11 mouse cellular contexts compared by ENCODE assay signal in the genomic region with DNA sequence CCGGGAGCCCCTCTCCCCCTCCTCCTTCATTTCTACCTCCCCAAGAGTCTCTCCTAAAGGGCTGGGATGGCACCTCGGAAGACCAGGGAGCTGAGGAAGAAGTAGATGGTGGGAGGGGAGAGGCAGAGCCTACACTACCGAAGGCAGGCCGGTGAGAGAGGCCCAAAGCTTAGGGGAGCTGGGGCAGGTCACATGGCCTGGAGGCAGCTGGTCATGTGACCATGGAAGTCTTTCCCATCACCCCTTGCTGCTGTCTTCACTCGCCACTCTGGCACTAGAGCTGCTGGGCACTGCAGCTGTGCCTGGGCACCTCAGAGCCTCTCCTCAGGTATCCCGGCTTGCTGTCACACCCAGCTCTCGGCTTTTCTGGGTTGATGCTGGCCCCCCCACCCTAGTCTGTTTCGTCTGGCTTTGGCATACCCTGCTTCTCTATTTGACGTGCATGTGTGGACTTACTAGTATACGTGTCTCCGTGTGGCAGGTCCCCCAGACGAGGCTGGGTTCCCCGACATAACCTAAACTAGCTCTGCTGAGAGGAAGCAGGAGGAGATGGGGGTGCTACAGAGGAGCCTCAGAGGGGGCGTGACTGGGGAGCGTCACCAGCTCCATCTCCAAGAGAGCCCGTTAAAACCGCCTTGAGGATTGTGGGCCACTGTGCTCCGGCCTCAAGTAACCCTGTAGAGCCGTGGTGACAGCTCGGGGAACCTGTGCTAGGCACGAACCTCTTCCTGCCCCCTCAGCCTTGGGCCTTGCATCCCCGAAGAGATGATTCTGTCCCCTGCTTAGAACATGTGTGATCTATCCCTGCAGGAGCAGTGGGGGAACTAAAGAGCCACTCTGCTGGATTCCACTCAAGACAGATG. TPM values are rescaled to one million over a fixed set of nuclear protein-coding genes. Genes with fewer than 3 reads are reported as not detected.
DNase-seq lines count a peak whose midpoint lies in the region; ATAC-seq and TF ChIP-seq lines count a peak whose summit lies in the region.
"Had no signal": no experiment of that assay in that cellular context is flagged by ENCODE, and none has a peak within 500 bp of the region (broad histone marks: within the 10 kb centered on the region; RNA-seq: fewer than 3 reads in every experiment).

No protein-coding gene starts in this region.

- TF ChIP-seq CTCF in kidney, postnatal 0 days (IDR thresholded peaks at IDR 0.05; ENCODE audit: low read depth), result no peak
- TF ChIP-seq CTCF in testis, adult 2 months (IDR thresholded peaks at IDR 0.05; ENCODE audit: control insufficient read depth, insufficient read depth, insufficient replicate concordance, low read depth, low read length), result no peak

- H3K27me3 ChIP-seq in kidney, postnatal 0 days (ENCODE audit: insufficient read depth, low read length), result no peaks in the 10 kb centered on the region
- no peaks in the 10 kb centered on the region for H3K27me3 ChIP-seq in kidney, embryonic 14.5 days (ENCODE audit: control insufficient read depth, insufficient read depth, low read length)
- H3K27me3 ChIP-seq in testis, adult 2 months (ENCODE audit: control insufficient read depth, insufficient read depth, low read length), result no peaks in the 10 kb centered on the region
- no peaks in the 10 kb centered on the region for H3K27me3 ChIP-seq in liver, embryonic 11.5 days (replicated peaks; ENCODE audit: control insufficient read depth, insufficient read depth, low read length)
- H3K27me3 ChIP-seq: hindbrain, embryonic 15.5 days had no signal

- TF ChIP-seq POLR2A in testis, adult 2 months (IDR thresholded peaks at IDR 0.05; ENCODE audit: control insufficient read depth, low read depth, low read length), result peak; percentile 64; the same call in 1 of the 2 replicates

- H3K9me3 ChIP-seq in kidney, postnatal 0 days (replicated peaks; ENCODE audit: low read length), result no peaks in the 10 kb centered on the region
- no peaks in the 10 kb centered on the region for H3K9me3 ChIP-seq in kidney, embryonic 14.5 days (ENCODE audit: control insufficient read depth, low read length)
- H3K9me3 ChIP-seq in liver, embryonic 11.5 days (ENCODE audit: control insufficient read depth, low read length), result no peaks in the 10 kb centered on the region
- H3K9me3 ChIP-seq: heart, embryonic 10.5 days; hindbrain, embryonic 15.5 days; limb, embryonic 10.5 days had no signal

- H3K4me2 ChIP-seq in kidney, postnatal 0 days (ENCODE audit: low read length), result no peak overlapping the region
- no peak overlapping the region for H3K4me2 ChIP-seq in kidney, embryonic 14.5 days (replicated peaks; ENCODE audit: low read depth, low read length)
- no peak overlapping the region for H3K4me2 ChIP-seq in liver, embryonic 11.5 days
- H3K4me2 ChIP-seq: hindbrain, embryonic 15.5 days had no signal

- H3K4me3 ChIP-seq in kidney, postnatal 0 days (replicated peaks; ENCODE audit: low read depth, low read length), result no peak overlapping the region
- H3K4me3 ChIP-seq in kidney, embryonic 14.5 days (ENCODE audit: low read length), result no peak overlapping the region
- H3K4me3 ChIP-seq in testis, adult 2 months (ENCODE audit: control insufficient read depth, low read depth, low read length), result peak overlapping the region; percentile 77
- no peak overlapping the region for H3K4me3 ChIP-seq in liver, embryonic 11.5 days (ENCODE audit: low read depth, low read length)
- H3K4me3 ChIP-seq: heart, embryonic 10.5 days; hindbrain, embryonic 15.5 days; limb, embryonic 10.5 days had no signal

- H3K36me3 ChIP-seq in kidney, postnatal 0 days (ENCODE audit: insufficient read depth, low read length), result peaks cover 25% of the 10 kb centered on the region; the same call in 1 of the 2 replicates
- H3K36me3 ChIP-seq in kidney, embryonic 14.5 days (ENCODE audit: control insufficient read depth, insufficient read depth, low read length), result peaks cover 49% of the 10 kb centered on the region
- H3K36me3 ChIP-seq in testis, adult 2 months (ENCODE audit: control insufficient read depth, insufficient read depth, low read length), result no peaks in the 10 kb centered on the region
- H3K36me3 ChIP-seq in liver, embryonic 11.5 days (ENCODE audit: control insufficient read depth, insufficient read depth, low read length), result no peaks in the 10 kb centered on the region; the same call in 1 of the 2 replicates

- H3K4me1 ChIP-seq in kidney, postnatal 0 days (replicated peaks; ENCODE audit: insufficient read depth, low read length), result no peaks in the 10 kb centered on the region
- no peaks in the 10 kb centered on the region for H3K4me1 ChIP-seq in kidney, embryonic 14.5 days (ENCODE audit: control insufficient read depth, insufficient read depth, low read length)
- peaks cover 16% of the 10 kb centered on the region for H3K4me1 ChIP-seq in testis, adult 2 months (ENCODE audit: control insufficient read depth, insufficient read depth, low read length)
- H3K4me1 ChIP-seq in liver, embryonic 11.5 days (replicated peaks; ENCODE audit: control insufficient read depth, insufficient read depth, low read length), result peaks cover 7% of the 10 kb centered on the region
- H3K4me1 ChIP-seq: hindbrain, embryonic 15.5 days; limb, embryonic 10.5 days had no signal

- 81% methylated on average over 22 of the region's 22 CpGs for WGBS in kidney, postnatal 0 days
- 89% methylated on average over 22 of the region's 22 CpGs for WGBS in kidney, embryonic 14.5 days
- WGBS in liver, embryonic 11.5 days, result 79% methylated on average over 22 of the region's 22 CpGs

- ATAC-seq in kidney, postnatal 0 days (replicated peaks; ENCODE audit: low FRiP score, low read depth), result no peak
- no peak for ATAC-seq in kidney, embryonic 14.5 days (ENCODE audit: low FRiP score, low TSS enrichment)
- peak; percentile 48; the same call in 1 of the 2 replicates for ATAC-seq in erythroblast, adult 5-6 weeks (replicated peaks; ENCODE audit: low FRiP score, poor library complexity, severe bottlenecking)
- no peak for ATAC-seq in liver, embryonic 11.5 days (replicated peaks; ENCODE audit: low FRiP score)

- no peak for DNase-seq in kidney, postnatal 0 days (ENCODE audit: low spot score)
- DNase-seq in testis, postnatal 10 days (ENCODE audit: low spot score), result no peak
- DNase-seq in cerebellum, adult 9-10 months, result no peak
- DNase-seq in liver, embryonic 11.5 days (ENCODE audit: low spot score), result no peak
- DNase-seq: adrenal gland, postnatal 36 days had no signal

- H3K9ac ChIP-seq in kidney, postnatal 0 days (ENCODE audit: low read depth, low read length), result no peak overlapping the region
- H3K9ac ChIP-seq in kidney, embryonic 14.5 days (ENCODE audit: low read depth, low read length), result no peak overlapping the region
- no peak overlapping the region for H3K9ac ChIP-seq in liver, embryonic 11.5 days (ENCODE audit: low read depth, low read length)
- H3K9ac ChIP-seq: hindbrain, embryonic 15.5 days had no signal

- H3K27ac ChIP-seq in kidney, postnatal 0 days, result peak overlapping the region; percentile 13; the same call in 1 of the 2 replicates
- no peak overlapping the region; the same call in 1 of the 2 replicates for H3K27ac ChIP-seq in kidney, embryonic 14.5 days (ENCODE audit: low read depth, low read length)
- H3K27ac ChIP-seq in testis, adult 2 months (ENCODE audit: control insufficient read depth, insufficient read depth, low read depth, low read length), result peak overlapping the region; percentile 24; the same call in 1 of the 2 replicates
- no peak overlapping the region for H3K27ac ChIP-seq in liver, embryonic 11.5 days (ENCODE audit: low read depth, low read length)
- H3K27ac ChIP-seq: heart, embryonic 10.5 days; hindbrain, embryonic 15.5 days; limb, embryonic 10.5 days had no signal

RNA-seq across cellular contexts. Expression of a gene that starts 46.3 kb away (rescaled TPM):
- 84.4 and 86.9 TPM in 2 replicates for polyA plus RNA-seq in kidney, postnatal 0 days (2015; fragmentation: Nextera tagmentation; extraction: Ambion mirVana)
- polyA plus RNA-seq in kidney, embryonic 14.5 days (2014; fragmentation: Nextera tagmentation; extraction: Ambion mirVana), result 91.2 and 98.2 TPM in 2 replicates
- 20.5 and 21.3 TPM in 2 replicates for polyA plus RNA-seq in testis, adult 2 months (2012; rRNA removed)
- 0.96 and 10.0 TPM in 2 replicates for total RNA-seq in erythroblast, adult 5-6 weeks (2015; ENCODE audit: low replicate concordance)
- 2.2 and 10.7 TPM in 2 replicates for total RNA-seq in erythroblast, adult 5-6 weeks (2017; ENCODE audit: low replicate concordance)
- 105 and 114 TPM in 2 replicates for polyA plus RNA-seq in liver, embryonic 11.5 days (2014; fragmentation: Nextera tagmentation; extraction: Ambion mirVana)

Comparison
In these comparisons a context has a peak if more than half of its experiments do, and no peak if none do; other contexts are left out.
1. H3K27ac ChIP-seq: peak in kidney, postnatal 0 days (single experiment) and testis, adult 2 months (single experiment); none in kidney, embryonic 14.5 days (single experiment) and liver, embryonic 11.5 days (single experiment).